Mouse (Mus musculus) embryonic fibroblast, embryonic 13.5 days (primary cell): Measurements from ENCODE around the gene Aldh8a1. TPM values are rescaled to one million over a fixed set of nuclear protein-coding genes. Genes with fewer than 3 reads are reported as not detected.

Experiments
- H3K27ac ChIP-seq: 2 replicates; pipeline ENCODE4 v1.5.1; 2012; ENCODE audit warnings: low read length, control low read depth, inconsistent platforms; ENCODE audit not compliant: insufficient read depth
- H3K4me1 ChIP-seq: 2 replicates; pipeline ENCODE4 v1.6.1; 2011; ENCODE audit warnings: low read length; ENCODE audit not compliant: control insufficient read depth, insufficient read depth
- H3K4me3 ChIP-seq: 2 replicates; pipeline ENCODE4 v1.5.1; 2011; ENCODE audit warnings: mild to moderate bottlenecking, control low read depth, low read length; ENCODE audit not compliant: insufficient read depth
- CTCF ChIP-seq: IDR thresholded peaks from 2 replicates; pipeline ENCODE4 v1.5.1; 2011; ENCODE audit warnings: mild to moderate bottlenecking, control low read depth, low read length, moderate library complexity, borderline replicate concordance; ENCODE audit not compliant: insufficient read depth
- POLR2A ChIP-seq: IDR thresholded peaks from 2 replicates; pipeline ENCODE4 v1.6.1; 2011; ENCODE audit warnings: low read depth, mild to moderate bottlenecking, control low read depth, low read length, moderate library complexity
- polyA plus RNA-seq: library from polyadenylated mRNA; stranded (reverse); fragments of >200 nt; gene quantifications from 2 replicates; pipeline ENCODE4 v1.2.4, GENCODE M21; 2011; ENCODE audit warnings: low read depth; ENCODE audit not compliant: missing spikeins, insufficient read length

Aldh8a1 gene
- polyA plus RNA-seq, 1 experiment: not detected

GRCm38 (mm10) chr10:21349946-21350345, 27.1 kb upstream of the Aldh8a1 start:
- Histone ChIP-seq H3K27ac (no peak overlapping the region), H3K4me1 (no peaks in the 10 kb centered on the region), H3K4me3 (no peak overlapping the region)
- TF ChIP-seq POLR2A (no peak), CTCF (no peak)

GRCm38 (mm10) chr10:21350531-21351515, 26.3 kb upstream of the Aldh8a1 start:
- no peak for TF ChIP-seq CTCF

GRCm38 (mm10) chr10:21351766-21352165, 25.3 kb upstream of the Aldh8a1 start:
- H3K4me1 ChIP-seq: no peaks in the 10 kb centered on the region
- H3K27ac ChIP-seq: no peak overlapping the region
- TF ChIP-seq CTCF (no peak), POLR2A (no peak)
- H3K4me3 ChIP-seq: no peak overlapping the region

More at GRCm38 (mm10) chr10:21350531-21351515, 26.3 kb upstream of the Aldh8a1 start:
- no peaks in the 10 kb centered on the region for H3K4me1 ChIP-seq
- H3K4me3 ChIP-seq: no peak overlapping the region
- H3K27ac ChIP-seq: no peak overlapping the region

- Histone ChIP-seq H3K4me3 (no peak overlapping the region), H3K4me1 (no peaks in the 10 kb centered on the region), H3K27ac (no peak overlapping the region)
- TF ChIP-seq CTCF: no peak
- TF ChIP-seq POLR2A: no peak
These were observed 23.2 kb upstream of the Aldh8a1 start for GRCm38 (mm10) chr10:21353890-21354289.

- Histone ChIP-seq H3K27ac (no peak overlapping the region), H3K4me1 (no peaks in the 10 kb centered on the region), H3K4me3 (no peak overlapping the region)
- no peak for TF ChIP-seq CTCF
- TF ChIP-seq POLR2A: no peak
These were observed 22.6 kb upstream of the Aldh8a1 start for GRCm38 (mm10) chr10:21354506-21354905.

GRCm38 (mm10) chr10:21357986-21358385, 19.1 kb upstream of the Aldh8a1 start:
- TF ChIP-seq POLR2A: no peak
- TF ChIP-seq CTCF: no peak
- H3K27ac ChIP-seq: no peak overlapping the region

GRCm38 (mm10) chr10:21359086-21359485, 18.0 kb upstream of the Aldh8a1 start:
- Histone ChIP-seq H3K4me1 (no peaks in the 10 kb centered on the region), H3K27ac (no peak overlapping the region), H3K4me3 (no peak overlapping the region)
- TF ChIP-seq POLR2A: no peak
- TF ChIP-seq CTCF: no peak

More at GRCm38 (mm10) chr10:21357986-21358385, 19.1 kb upstream of the Aldh8a1 start:
- Histone ChIP-seq H3K4me1 (no peaks in the 10 kb centered on the region), H3K4me3 (no peak overlapping the region)

GRCm38 (mm10) chr10:21361871-21362270, 15.2 kb upstream of the Aldh8a1 start:
- TF ChIP-seq CTCF: no peak
- TF ChIP-seq POLR2A: no peak
- Histone ChIP-seq H3K27ac (no peak overlapping the region), H3K4me1 (no peaks in the 10 kb centered on the region), H3K4me3 (no peak overlapping the region)

GRCm38 (mm10) chr10:21363297-21363696, 13.8 kb upstream of the Aldh8a1 start:
- Histone ChIP-seq H3K4me3 (no peak overlapping the region), H3K4me1 (no peaks in the 10 kb centered on the region), H3K27ac (no peak overlapping the region)
- no peak for TF ChIP-seq POLR2A
- no peak for TF ChIP-seq CTCF

- H3K27ac ChIP-seq: no peak overlapping the region
- no peak overlapping the region for H3K4me3 ChIP-seq
- no peak for TF ChIP-seq CTCF
- TF ChIP-seq POLR2A: no peak
- H3K4me1 ChIP-seq: no peaks in the 10 kb centered on the region
These were observed 12.1 kb upstream of the Aldh8a1 start for GRCm38 (mm10) chr10:21364946-21365345.

- H3K27ac ChIP-seq: no peak overlapping the region
- no peak overlapping the region for H3K4me3 ChIP-seq
- TF ChIP-seq POLR2A: no peak
- no peak for TF ChIP-seq CTCF
- no peaks in the 10 kb centered on the region for H3K4me1 ChIP-seq
These were observed 11.2 kb upstream of the Aldh8a1 start for GRCm38 (mm10) chr10:21365897-21366296.
